Mouse (Mus musculus): Measurements from ENCODE around the gene Tle4. TPM values are rescaled to one million over a fixed set of nuclear protein-coding genes. Genes with fewer than 3 reads are reported as not detected.

Tle4 gene
- polyA plus RNA-seq, 1 experiment: 45.5 TPM

DNA sequence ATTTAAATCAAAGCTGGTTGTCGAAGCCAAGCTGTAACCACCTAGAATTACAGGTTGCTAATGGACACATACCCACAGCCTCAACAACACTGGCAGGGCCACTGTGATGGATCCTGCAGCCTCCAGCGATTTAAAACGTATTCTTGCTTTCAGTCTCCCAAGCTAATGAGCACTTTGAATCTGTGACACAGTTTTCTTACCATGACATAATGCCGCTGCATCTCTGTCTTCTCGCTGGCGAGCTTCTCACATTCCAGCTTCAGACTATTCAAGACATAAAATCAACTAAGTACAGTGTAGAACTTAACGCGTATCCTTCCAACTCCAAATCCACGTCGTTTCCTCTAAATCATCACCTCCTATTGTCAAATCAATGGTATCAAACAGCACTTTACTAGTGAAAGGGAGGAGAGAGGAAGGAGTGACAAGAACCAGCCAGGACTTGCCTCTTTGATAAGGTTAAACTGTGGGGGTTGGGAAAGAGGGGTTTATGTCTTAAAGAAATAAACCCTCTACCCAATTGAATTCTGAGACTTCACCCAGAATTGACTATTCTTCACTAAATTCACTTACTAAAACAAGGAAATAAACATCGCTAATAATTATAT, 2.4 kb downstream of the Tle4 start:
- Histone ChIP-seq H3K4me1 (ENCODE audit: control insufficient read depth, insufficient read depth, low read length) (no peaks in the 10 kb centered on the region), H3K9me3 (replicated peaks; ENCODE audit: control insufficient read depth, insufficient read depth, low read length, poor library complexity, severe bottlenecking) (no peaks in the 10 kb centered on the region), H3K4me3 (ENCODE audit: low read depth, low read length) (peak overlapping the region; percentile 47), H3K27ac (ENCODE audit: insufficient read depth, low read length) (peak overlapping the region; percentile 9; the same call in 1 of the 2 replicates), H3K36me3 (ENCODE audit: control insufficient read depth, insufficient read depth, low read length, poor library complexity, severe bottlenecking) (peaks cover 42% of the 10 kb centered on the region), H3K9ac (ENCODE audit: low read depth, poor library complexity, severe bottlenecking) (peak overlapping the region; percentile 98), H3K27me3 (ENCODE audit: control insufficient read depth, insufficient read depth, low read length, poor library complexity, severe bottlenecking) (no peaks in the 10 kb centered on the region)
- no peak for TF ChIP-seq POLR2A (IDR thresholded peaks at IDR 0.05; ENCODE audit: insufficient read depth, low read length)
- no peak for TF ChIP-seq CTCF (IDR thresholded peaks at IDR 0.05; ENCODE audit: low read depth, low read length)
- no peak for TF ChIP-seq EP300 (IDR thresholded peaks at IDR 0.05; ENCODE audit: insufficient read depth, low read depth, low read length)

DNA sequence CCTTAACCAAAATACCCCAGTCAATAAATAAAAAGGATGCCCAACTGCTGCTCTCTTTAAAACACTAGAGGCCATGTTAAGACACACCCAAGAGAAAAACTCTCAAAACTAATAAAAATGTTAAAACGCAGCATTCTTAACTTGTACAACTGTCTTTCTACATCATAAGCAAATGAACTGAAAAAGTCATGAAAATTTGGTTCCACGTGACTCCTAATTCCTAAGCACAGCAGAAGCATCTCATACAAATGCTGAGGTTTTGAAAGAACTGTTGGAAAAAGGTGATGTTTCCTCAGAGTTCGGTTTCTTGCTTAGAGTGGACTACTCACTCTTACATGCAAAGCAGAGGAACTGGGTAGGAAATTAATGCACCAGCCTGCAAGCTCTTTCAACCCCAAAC, 3.3 kb downstream of the Tle4 start:
- Histone ChIP-seq H3K9ac (ENCODE audit: low read depth, poor library complexity, severe bottlenecking) (no peak overlapping the region), H3K4me1 (ENCODE audit: control insufficient read depth, insufficient read depth, low read length) (no peaks in the 10 kb centered on the region), H3K9me3 (replicated peaks; ENCODE audit: control insufficient read depth, insufficient read depth, low read length, poor library complexity, severe bottlenecking) (no peaks in the 10 kb centered on the region), H3K4me3 (ENCODE audit: low read depth, low read length) (no peak overlapping the region), H3K27ac (ENCODE audit: insufficient read depth, low read length) (no peak overlapping the region), H3K27me3 (ENCODE audit: control insufficient read depth, insufficient read depth, low read length, poor library complexity, severe bottlenecking) (no peaks in the 10 kb centered on the region), H3K36me3 (ENCODE audit: control insufficient read depth, insufficient read depth, low read length, poor library complexity, severe bottlenecking) (peaks cover 51% of the 10 kb centered on the region)
- TF ChIP-seq EP300 (IDR thresholded peaks at IDR 0.05; ENCODE audit: insufficient read depth, low read depth, low read length): no peak

DNA sequence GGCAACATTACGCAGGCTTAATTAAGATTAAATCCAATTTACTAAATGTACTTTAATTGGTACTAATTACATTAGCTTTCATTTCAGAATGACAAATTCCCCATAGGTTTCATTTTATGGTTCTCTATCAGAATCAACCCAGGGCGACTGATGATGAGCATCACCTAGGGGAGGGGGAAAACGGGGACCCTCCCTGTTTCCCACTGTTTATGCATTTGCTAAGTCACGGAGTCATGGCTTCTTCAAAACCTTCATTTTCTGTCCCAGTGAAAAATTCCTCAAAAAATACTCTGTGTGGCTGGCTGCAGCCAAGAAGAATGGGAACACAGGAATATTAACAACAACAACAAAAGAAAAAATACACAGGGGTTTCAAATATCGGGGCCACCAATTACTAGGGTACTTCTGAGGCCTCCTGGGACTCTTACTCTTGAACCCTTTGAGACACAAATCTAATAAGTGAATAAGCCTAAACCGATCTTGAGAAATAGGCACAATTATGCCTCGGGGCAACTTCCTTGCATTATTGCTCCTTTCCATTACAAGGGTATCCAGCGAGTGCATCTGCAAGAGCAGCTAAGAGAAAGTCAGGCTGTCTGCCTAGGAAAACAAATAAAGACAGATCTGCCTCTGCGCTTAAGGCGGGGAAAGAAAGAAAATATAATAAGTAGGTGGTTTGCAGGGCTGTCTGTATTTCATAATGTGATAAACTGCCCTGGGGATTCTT, 5.9 kb downstream of the Tle4 start:
- no peak overlapping the region for H3K4me3 ChIP-seq (ENCODE audit: low read depth, low read length)
- peaks cover 69% of the 10 kb centered on the region for H3K36me3 ChIP-seq (ENCODE audit: control insufficient read depth, insufficient read depth, low read length, poor library complexity, severe bottlenecking)
- H3K9me3 ChIP-seq (replicated peaks; ENCODE audit: control insufficient read depth, insufficient read depth, low read length, poor library complexity, severe bottlenecking): no peaks in the 10 kb centered on the region
- H3K9ac ChIP-seq (ENCODE audit: low read depth, poor library complexity, severe bottlenecking): no peak overlapping the region
- no peaks in the 10 kb centered on the region for H3K4me1 ChIP-seq (ENCODE audit: control insufficient read depth, insufficient read depth, low read length)
- H3K27ac ChIP-seq (ENCODE audit: insufficient read depth, low read length): no peak overlapping the region
- TF ChIP-seq POLR2A (IDR thresholded peaks at IDR 0.05; ENCODE audit: insufficient read depth, low read length) (no peak), EP300 (IDR thresholded peaks at IDR 0.05; ENCODE audit: insufficient read depth, low read depth, low read length) (no peak), CTCF (IDR thresholded peaks at IDR 0.05; ENCODE audit: low read depth, low read length) (no peak)
- no peaks in the 10 kb centered on the region for H3K27me3 ChIP-seq (ENCODE audit: control insufficient read depth, insufficient read depth, low read length, poor library complexity, severe bottlenecking)

DNA sequence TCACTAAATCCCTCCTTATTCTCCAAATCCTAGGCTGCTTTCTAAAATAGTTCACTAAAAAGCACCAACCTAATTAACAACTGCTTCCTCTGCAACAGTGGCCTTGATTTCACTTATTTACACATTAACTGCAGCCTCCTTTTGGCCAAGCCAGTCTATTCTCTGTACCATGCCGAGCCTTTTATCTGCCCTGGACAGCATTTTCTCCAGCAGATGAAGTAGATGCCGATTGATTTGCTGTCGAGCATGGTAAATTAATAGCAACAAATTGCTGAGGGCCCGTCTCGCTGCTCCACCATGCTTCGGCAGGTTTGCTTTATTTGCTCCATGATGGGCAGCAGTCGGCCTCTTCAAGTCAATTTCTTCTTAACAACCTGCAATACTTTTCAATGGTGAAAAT, 7.7 kb downstream of the Tle4 start:
- Histone ChIP-seq H3K4me1 (ENCODE audit: control insufficient read depth, insufficient read depth, low read length) (no peaks in the 10 kb centered on the region), H3K9me3 (replicated peaks; ENCODE audit: control insufficient read depth, insufficient read depth, low read length, poor library complexity, severe bottlenecking) (no peaks in the 10 kb centered on the region), H3K27ac (ENCODE audit: insufficient read depth, low read length) (no peak overlapping the region), H3K9ac (ENCODE audit: low read depth, poor library complexity, severe bottlenecking) (no peak overlapping the region), H3K4me3 (ENCODE audit: low read depth, low read length) (no peak overlapping the region), H3K27me3 (ENCODE audit: control insufficient read depth, insufficient read depth, low read length, poor library complexity, severe bottlenecking) (no peaks in the 10 kb centered on the region), H3K36me3 (ENCODE audit: control insufficient read depth, insufficient read depth, low read length, poor library complexity, severe bottlenecking) (peaks cover 66% of the 10 kb centered on the region)
- TF ChIP-seq EP300 (IDR thresholded peaks at IDR 0.05; ENCODE audit: insufficient read depth, low read depth, low read length) (no peak), POLR2A (IDR thresholded peaks at IDR 0.05; ENCODE audit: insufficient read depth, low read length) (no peak), CTCF (IDR thresholded peaks at IDR 0.05; ENCODE audit: low read depth, low read length) (no peak)

DNA sequence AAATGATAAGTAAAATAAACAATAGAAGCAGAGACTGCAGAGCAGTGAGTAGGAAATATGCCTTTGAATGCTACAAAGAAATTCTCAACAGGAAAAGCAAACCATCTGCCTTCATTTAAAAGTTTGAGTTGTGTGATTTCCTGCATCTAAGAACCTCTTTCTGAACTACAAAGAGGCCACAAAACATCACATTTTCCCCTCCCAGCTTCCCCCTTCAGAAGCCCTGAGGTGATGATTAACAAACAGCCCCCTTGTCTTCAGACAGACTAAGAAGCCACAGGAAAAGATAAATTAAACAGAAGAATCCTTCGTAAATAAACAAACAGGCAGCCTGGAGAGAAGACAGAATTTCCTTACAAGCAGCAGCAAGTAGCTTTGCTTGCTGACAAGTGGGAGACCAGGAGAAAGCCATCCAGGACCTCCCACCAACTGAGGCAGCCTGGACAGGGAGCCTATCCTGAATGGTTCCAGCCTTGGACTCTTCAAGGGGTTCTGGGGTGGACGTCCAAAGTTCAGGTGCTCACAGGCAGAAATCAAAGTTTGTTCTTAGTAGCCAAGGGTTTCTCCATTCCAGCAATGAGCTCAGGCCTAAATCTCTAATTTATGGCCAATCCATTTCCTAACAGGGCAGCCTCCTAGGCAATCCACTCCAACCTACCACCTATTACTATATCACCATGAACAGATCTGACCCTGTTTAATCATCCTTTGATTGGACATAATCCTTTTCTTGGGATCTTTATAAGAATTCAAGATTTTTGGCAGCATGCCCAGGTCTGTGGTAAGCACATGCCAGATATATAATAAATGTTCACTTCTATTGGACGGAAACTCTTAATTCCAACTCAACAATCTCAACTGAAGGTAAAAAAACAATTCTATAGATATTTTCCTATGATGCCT, 9.4 kb downstream of the Tle4 start:
- no peak overlapping the region for H3K4me3 ChIP-seq (ENCODE audit: low read depth, low read length)
- no peaks in the 10 kb centered on the region for H3K9me3 ChIP-seq (replicated peaks; ENCODE audit: control insufficient read depth, insufficient read depth, low read length, poor library complexity, severe bottlenecking)
- no peaks in the 10 kb centered on the region for H3K27me3 ChIP-seq (ENCODE audit: control insufficient read depth, insufficient read depth, low read length, poor library complexity, severe bottlenecking)
- TF ChIP-seq EP300 (IDR thresholded peaks at IDR 0.05; ENCODE audit: insufficient read depth, low read depth, low read length) (no peak), CTCF (IDR thresholded peaks at IDR 0.05; ENCODE audit: low read depth, low read length) (no peak), POLR2A (IDR thresholded peaks at IDR 0.05; ENCODE audit: insufficient read depth, low read length) (no peak)
- H3K9ac ChIP-seq (ENCODE audit: low read depth, poor library complexity, severe bottlenecking): no peak overlapping the region
- H3K4me1 ChIP-seq (ENCODE audit: control insufficient read depth, insufficient read depth, low read length): no peaks in the 10 kb centered on the region
- no peak overlapping the region for H3K27ac ChIP-seq (ENCODE audit: insufficient read depth, low read length)
- H3K36me3 ChIP-seq (ENCODE audit: control insufficient read depth, insufficient read depth, low read length, poor library complexity, severe bottlenecking): peaks cover 53% of the 10 kb centered on the region

Data from ES-Bruce4 (cell line).